Mouse (Mus musculus) A20 (cell line): ENCODE measurements around the gene Ins2.

Source experiments
- DNase-seq: peaks from one replicate; pipeline ENCODE4 v3.0.0-alpha.2; 2011; ENCODE audit warnings: low read depth, low spot score

Ins2 gene

GRCm38 (mm10) chr7:142743281-142743680 is at the start of gene Ins2:
Gene Ins2, minus strand, starts transcription at chr7:142743381.
- DNase-seq: no peak

- no peak for DNase-seq
Measured at GRCm38 (mm10) chr7:142792650-142793275, 49.6 kb upstream of the Ins2 start.

- no peak for DNase-seq
Measured at GRCm38 (mm10) chr7:142789667-142790066, 46.5 kb upstream of the Ins2 start.

- DNase-seq: peak; percentile 54
Measured at GRCm38 (mm10) chr7:142737772-142738171, 5.4 kb downstream of the Ins2 start.

GRCm38 (mm10) chr7:142736943-142737490 is 6.2 kb downstream of the Ins2 start:
- peak; percentile 57 for DNase-seq

GRCm38 (mm10) chr7:142725973-142726372 is 17.2 kb downstream of the Ins2 start:
- DNase-seq: peak; percentile 5

- DNase-seq: peak; percentile 43
Measured at GRCm38 (mm10) chr7:142720725-142721124, 22.5 kb downstream of the Ins2 start.

GRCm38 (mm10) chr7:142714783-142715498 is 28.2 kb downstream of the Ins2 start:
- peak; percentile 43 for DNase-seq

GRCm38 (mm10) chr7:142706873-142707272 is 36.3 kb downstream of the Ins2 start:
- DNase-seq: no peak

GRCm38 (mm10) chr7:142699334-142699860 is 43.8 kb downstream of the Ins2 start:
- DNase-seq: no peak

GRCm38 (mm10) chr7:142678611-142679010 is 64.6 kb downstream of the Ins2 start:
- DNase-seq: no peak

- DNase-seq: peak; percentile 64
Measured at GRCm38 (mm10) chr7:142675644-142676043, 67.5 kb downstream of the Ins2 start.

GRCm38 (mm10) chr7:142675141-142675540 is 68.0 kb downstream of the Ins2 start:
- DNase-seq: no peak

- DNase-seq: peak; percentile 39
Measured at GRCm38 (mm10) chr7:142672120-142672519, 71.1 kb downstream of the Ins2 start.

GRCm38 (mm10) chr7:142671067-142671466 is 72.1 kb downstream of the Ins2 start:
- DNase-seq: peak; percentile 7

- no peak for DNase-seq
Measured at GRCm38 (mm10) chr7:142669751-142670625, 73.2 kb downstream of the Ins2 start, which contains the start of gene Gm49394. Gene Gm49394, minus strand, starts transcription at chr7:142669942.

- no peak for DNase-seq
Measured at GRCm38 (mm10) chr7:142668328-142668727, 74.9 kb downstream of the Ins2 start.

- DNase-seq: no peak
Measured at GRCm38 (mm10) chr7:142667521-142667920, 75.7 kb downstream of the Ins2 start.

- DNase-seq: no peak
Measured at GRCm38 (mm10) chr7:142666659-142667058, 76.5 kb downstream of the Ins2 start, which contains the start of gene Igf2. Gene Igf2, minus strand, starts transcription at chr7:142666816.

GRCm38 (mm10) chr7:142666109-142666508 is 77.1 kb downstream of the Ins2 start:
- no peak for DNase-seq

- DNase-seq: no peak
Measured at GRCm38 (mm10) chr7:142665364-142665763, 77.8 kb downstream of the Ins2 start.
